Mouse (Mus musculus): ENCODE data around the gene Gm9999.
A peak's percentile ranks its signal among the peaks of the same experiment; 100 is the strongest.

GRCm38 (mm10) chr7:47015390-47016065 lies 32.1 kb downstream of the Gm9999 start:
- peak; percentile 73 for TF ChIP-seq CTCF (IDR thresholded peaks at IDR 0.05; ENCODE audit: borderline replicate concordance, insufficient read depth, low read depth, low read length)
- no peak for TF ChIP-seq POLR2A (IDR thresholded peaks at IDR 0.05; ENCODE audit: borderline replicate concordance, insufficient read depth, low read length)
